Mouse (Mus musculus) liver, adult 2 months (tissue): ENCODE data around the gene Pak6.

Source experiments
- CTCF ChIP-seq: fragments of 200-500 bp; IDR thresholded peaks from 2 replicates; pipeline ENCODE4 v1.5.1; 2011; ENCODE audit warnings: low read depth, low read length, control low read depth
- POLR2A ChIP-seq: fragments of 200-500 bp; IDR thresholded peaks from 2 replicates; pipeline ENCODE4 v1.6.1; 2011; ENCODE audit warnings: low read length, control low read depth; ENCODE audit not compliant: insufficient read depth; ENCODE audit errors: extremely low read depth

- TF ChIP-seq POLR2A (no peak), CTCF (no peak)
Measured at GRCm38 (mm10) chr2:118620608-118621007, 42.5 kb upstream of the Pak6 start.
